Mouse (Mus musculus): Measurements from ENCODE around the gene Dnajc25. TPM values are rescaled to one million over a fixed set of nuclear protein-coding genes. Genes with fewer than 3 reads are reported as not detected.

Gene Dnajc25
- 1 to 10 TPM; 5.4 to 6.9 TPM for polyA plus RNA-seq (2017; shearing (Covaris generic))

DNA sequence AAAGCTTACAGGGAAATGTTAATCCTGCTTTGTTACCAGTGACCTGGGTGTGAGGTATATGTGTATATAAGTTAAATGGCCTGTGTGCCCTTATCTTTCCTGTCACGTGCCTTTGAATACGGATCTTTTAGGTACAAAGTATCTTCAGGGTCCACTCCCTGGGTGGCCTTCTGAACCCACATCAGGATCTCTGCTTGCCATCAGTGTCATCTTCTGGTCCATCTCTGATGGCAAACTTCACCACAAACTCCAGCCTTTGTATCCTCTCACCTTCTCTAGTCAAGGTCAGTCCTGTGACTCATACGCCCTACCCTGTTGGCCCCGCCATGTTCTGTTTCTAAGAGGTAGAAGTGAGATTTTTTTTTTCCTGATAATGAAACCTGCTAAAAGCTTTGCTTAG lies at the start of gene Dnajc25:
Gene Dnajc25, plus strand, starts transcription at position 301 of the 400 bp plus-strand sequence.

DNA sequence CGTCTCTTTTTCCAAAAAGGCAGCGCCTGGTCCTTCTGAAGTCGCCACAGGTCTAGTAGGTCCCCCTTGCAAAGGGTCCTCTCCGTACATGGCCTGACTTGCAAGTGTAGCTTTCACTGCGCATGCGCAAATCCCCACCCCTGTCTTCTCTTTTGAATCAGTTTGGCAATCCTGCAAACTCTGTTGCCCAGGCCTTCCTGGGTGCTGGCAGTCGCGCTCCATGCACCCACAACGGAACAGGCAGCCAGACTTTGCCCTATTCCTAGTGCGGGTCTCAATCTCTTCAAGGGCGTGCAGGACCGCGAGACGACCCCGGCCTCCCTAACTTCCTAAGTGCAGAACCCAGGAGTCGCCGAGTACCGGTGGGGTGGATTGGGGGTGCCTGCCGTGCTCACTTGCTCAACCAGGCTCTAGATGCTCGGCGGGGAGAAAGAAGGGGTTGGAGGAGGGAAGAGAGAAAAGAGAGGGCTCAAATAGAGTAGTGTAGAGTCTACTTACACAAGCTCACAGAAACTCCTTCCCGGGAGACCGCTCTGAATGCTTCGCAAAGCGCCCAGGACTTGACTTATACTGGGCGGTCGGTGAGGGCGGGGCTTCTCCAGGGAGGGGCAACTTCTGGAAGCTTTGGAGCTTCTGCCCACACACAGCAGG lies 8.2 kb upstream of the Dnajc25 start, which contains the start of gene Ptgr1:
Gene Ptgr1, minus strand, starts transcription at position 580 of the 651 bp plus-strand sequence.

DNA sequence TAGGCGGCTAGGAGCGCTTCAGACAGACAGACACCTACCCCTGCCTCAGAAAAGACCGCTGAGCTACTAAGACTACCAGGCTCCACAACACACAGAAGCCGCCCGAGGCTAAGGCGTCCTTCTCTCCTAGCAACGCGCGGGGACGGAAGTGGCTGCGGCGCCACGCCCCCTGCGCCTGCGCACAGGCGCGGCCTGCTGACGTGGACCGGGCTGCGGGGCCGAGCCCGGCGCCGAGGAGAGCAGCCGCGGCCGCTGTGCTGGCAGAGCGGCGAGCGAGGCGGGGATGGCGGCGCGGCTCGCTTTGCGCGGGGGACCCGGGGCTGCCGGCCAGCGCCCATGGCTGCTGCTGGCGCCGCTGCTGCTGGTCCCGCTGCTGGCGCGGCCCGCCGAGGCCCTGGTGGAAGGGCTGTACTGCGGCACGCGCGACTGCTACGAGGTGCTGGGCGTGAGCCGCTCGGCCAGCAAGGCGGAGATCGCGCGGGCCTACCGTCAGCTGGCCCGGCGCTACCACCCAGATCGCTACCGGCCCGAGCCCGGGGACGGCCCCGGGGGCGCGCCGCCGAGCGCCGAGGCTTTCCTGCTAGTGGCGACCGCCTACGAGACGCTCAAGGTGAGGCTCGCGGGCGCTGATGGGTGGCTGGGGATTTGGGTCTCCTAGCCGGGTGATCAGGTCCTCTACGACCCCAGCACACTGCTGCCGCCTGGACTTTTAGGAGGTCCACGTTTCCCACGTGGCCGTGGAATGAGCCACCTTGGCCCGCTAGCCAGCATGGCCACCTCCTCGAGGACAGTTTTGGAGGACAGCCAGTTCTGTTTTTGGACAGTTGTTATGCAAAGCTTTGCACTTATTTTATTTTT lies 8.3 kb downstream of the Dnajc25 start, which contains the start of gene Gm20503:
Gene Gm20503, plus strand, starts transcription at position 263 of the 858 bp plus-strand sequence.

DNA sequence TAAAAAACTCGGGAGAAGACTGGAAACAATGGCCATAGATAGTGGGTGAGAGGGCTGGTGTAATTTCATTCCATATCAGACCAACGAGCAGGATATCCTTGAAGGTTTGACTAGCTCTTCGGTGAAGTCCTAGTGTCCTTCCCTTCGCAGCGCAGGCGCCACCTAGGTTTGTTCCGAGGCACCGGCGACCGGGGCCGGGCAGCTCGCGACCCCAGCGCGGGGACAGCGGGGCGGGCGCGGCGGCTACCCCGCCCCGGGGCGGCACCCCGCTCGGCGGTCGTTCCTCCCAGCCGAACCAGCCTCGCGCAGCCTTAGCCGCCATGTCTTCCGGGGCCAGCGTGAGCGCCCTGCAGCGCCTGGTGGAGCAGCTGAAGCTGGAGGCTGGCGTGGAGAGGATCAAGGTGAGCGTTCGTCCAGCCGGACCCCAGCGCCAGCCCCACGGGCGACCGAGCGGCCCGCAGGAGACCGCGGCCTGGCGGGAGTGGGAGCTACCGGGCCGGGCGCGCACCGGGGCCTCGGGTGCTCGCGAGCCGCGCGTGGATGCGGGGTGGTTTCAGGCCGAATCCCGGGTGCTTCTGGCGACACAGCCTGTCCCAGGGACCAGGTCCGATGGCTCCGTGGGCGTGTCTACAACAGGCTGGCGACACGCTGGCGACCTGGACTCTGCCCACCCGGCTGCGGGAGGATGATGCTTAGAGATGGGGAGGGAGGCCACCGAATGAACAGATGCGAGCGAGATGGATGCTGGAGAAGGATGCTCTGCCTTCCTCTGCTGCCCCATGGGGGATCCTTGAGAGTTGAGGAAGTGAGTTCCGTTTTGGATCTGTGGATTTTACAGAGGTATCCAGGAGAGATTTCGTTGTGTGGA lies 40.3 kb downstream of the Dnajc25 start, which contains the start of gene Gng10:
Gene Gng10, plus strand, starts transcription at position 171 of the 868 bp plus-strand sequence.

Other genes starting within 250 kb of the Dnajc25 start
- under 1 TPM in 1 of 2 experiments, not detected in 1; 0.23 TPM for gene Olfr267, start 207.3 kb upstream of the Dnajc25 start, polyA plus RNA-seq (2017; shearing (Covaris generic))
- gene Ecpas, start 82.3 kb upstream of the Dnajc25 start, polyA plus RNA-seq (2017; shearing (Covaris generic)) = 10 to 100 TPM; 38.9 to 41.5 TPM
- gene Zkscan16, start 51.4 kb upstream of the Dnajc25 start, polyA plus RNA-seq (2017; shearing (Covaris generic)) = not detected
- under 1 TPM; 0.42 to 0.95 TPM for gene Ptgr1, start 7.9 kb upstream of the Dnajc25 start, polyA plus RNA-seq (2017; shearing (Covaris generic))
- 1 to 10 TPM; 7.2 to 8.0 TPM for gene Gm20503, start 8.1 kb downstream of the Dnajc25 start, polyA plus RNA-seq (2017; shearing (Covaris generic))
- gene Gng10, start 40.0 kb downstream of the Dnajc25 start, polyA plus RNA-seq (2017; shearing (Covaris generic)) = 100 to 1,000 TPM; 152 TPM
- gene AI481877, start 143.9 kb downstream of the Dnajc25 start, polyA plus RNA-seq (2017; shearing (Covaris generic)) = under 1 TPM in 1 of 2 experiments, not detected in 1; 0.05 TPM
- 10 to 100 TPM; 90.7 to 99.2 TPM for gene Ugcg, start 194.2 kb downstream of the Dnajc25 start, polyA plus RNA-seq (2017; shearing (Covaris generic))